In genomic region chr11:109487991-109488684, GRCm38 (mm10) we compare ENCODE assay signal across 19 mouse cellular contexts. TPM values are rescaled to one million over a fixed set of nuclear protein-coding genes. Genes with fewer than 3 reads are reported as not detected.
DNase-seq lines count a peak whose midpoint lies in the region; ATAC-seq and TF ChIP-seq lines count a peak whose summit lies in the region.
"Had no signal": no experiment of that assay in that cellular context is flagged by ENCODE, and none has a peak within 500 bp of the region (broad histone marks: within the 10 kb centered on the region; RNA-seq: fewer than 3 reads in every experiment).

No protein-coding gene starts in this region.

- TF ChIP-seq POLR2A in bone marrow, adult 2 months (IDR thresholded peaks at IDR 0.05; ENCODE audit: borderline replicate concordance, control insufficient read depth, low read depth, low read length) = no peak

- intact Hi-C loops in heart, postnatal 36 days (cut with DNase I) = no loop called here

- no peaks in the 10 kb centered on the region for H3K27me3 ChIP-seq in liver, embryonic 15.5 days
- H3K27me3 ChIP-seq in stomach, embryonic 14.5 days (ENCODE audit: control insufficient read depth, insufficient read depth, low read length) = no peaks in the 10 kb centered on the region
- H3K27me3 ChIP-seq: forebrain, embryonic 15.5 days; heart, embryonic 15.5 days; lung, embryonic 15.5 days had no signal

- no peak overlapping the region for H3K4me2 ChIP-seq in liver, embryonic 15.5 days
- no peak overlapping the region for H3K4me2 ChIP-seq in stomach, embryonic 14.5 days (replicated peaks; ENCODE audit: low read depth, low read length)
- H3K4me2 ChIP-seq: forebrain, embryonic 15.5 days; heart, embryonic 15.5 days; lung, embryonic 15.5 days had no signal

- H3K4me1 ChIP-seq in bone marrow, adult 2 months (ENCODE audit: control insufficient read depth, insufficient read depth, low read length) = peaks cover 6% of the 10 kb centered on the region
- H3K4me1 ChIP-seq in liver, embryonic 15.5 days (replicated peaks) = peaks cover 30% of the 10 kb centered on the region
- H3K4me1 ChIP-seq in stomach, embryonic 14.5 days (ENCODE audit: control insufficient read depth, insufficient read depth, low read length) = no peaks in the 10 kb centered on the region
- H3K4me1 ChIP-seq: forebrain, embryonic 15.5 days; heart, embryonic 15.5 days; lung, embryonic 15.5 days had no signal

- no peaks in the 10 kb centered on the region for H3K9me3 ChIP-seq in liver, embryonic 15.5 days (replicated peaks)
- no peaks in the 10 kb centered on the region for H3K9me3 ChIP-seq in stomach, embryonic 14.5 days (ENCODE audit: control insufficient read depth, low read depth, low read length)
- H3K9me3 ChIP-seq: forebrain, embryonic 15.5 days; heart, embryonic 15.5 days; hindbrain, embryonic 10.5 days; lung, embryonic 15.5 days had no signal

- H3K4me3 ChIP-seq in bone marrow, adult 2 months (replicated peaks; ENCODE audit: control insufficient read depth, low read depth, low read length) = no peak overlapping the region
- H3K4me3 ChIP-seq in liver, embryonic 15.5 days (replicated peaks) = no peak overlapping the region
- no peak overlapping the region for H3K4me3 ChIP-seq in stomach, embryonic 14.5 days (ENCODE audit: low read depth, low read length)
- H3K4me3 ChIP-seq: forebrain, embryonic 15.5 days; heart, embryonic 15.5 days; hindbrain, embryonic 10.5 days; layer of hippocampus, adult 2 months; left cerebral cortex, adult 2 months; lung, embryonic 15.5 days had no signal

- DNase-seq in 416B (ENCODE audit: low read depth) = peak; percentile 97
- DNase-seq in heart, postnatal 36 days = no peak
- DNase-seq in cerebellum, adult 11 months = no peak
- no peak for DNase-seq in cerebellum, postnatal 14 days
- DNase-seq: cerebellum, postnatal 10 days; heart, adult 11 months; kidney, postnatal 10 days; spleen, adult 18-20 months; thymus, postnatal 25 days had no signal

- no peak overlapping the region for H3K9ac ChIP-seq in liver, embryonic 15.5 days
- no peak overlapping the region for H3K9ac ChIP-seq in stomach, embryonic 14.5 days (replicated peaks; ENCODE audit: low read depth, low read length)
- H3K9ac ChIP-seq: forebrain, embryonic 15.5 days; heart, embryonic 15.5 days; lung, embryonic 15.5 days had no signal

- no peaks in the 10 kb centered on the region for H3K36me3 ChIP-seq in liver, embryonic 15.5 days (replicated peaks)
- no peaks in the 10 kb centered on the region for H3K36me3 ChIP-seq in stomach, embryonic 14.5 days (ENCODE audit: control insufficient read depth, insufficient read depth, low read length)
- H3K36me3 ChIP-seq: forebrain, embryonic 15.5 days; heart, embryonic 15.5 days; hindbrain, embryonic 10.5 days; lung, embryonic 15.5 days had no signal

- 0 out of 2 replicates have a peak overlapping the region, but pooled peaks have one; percentile 16 for H3K27ac ChIP-seq in bone marrow, adult 2 months (ENCODE audit: control insufficient read depth, insufficient read depth, low read depth, low read length, poor library complexity)
- H3K27ac ChIP-seq in liver, embryonic 15.5 days (replicated peaks) = peak overlapping the region; percentile 38; the same call in 1 of the 2 replicates
- no peak overlapping the region for H3K27ac ChIP-seq in stomach, embryonic 14.5 days (ENCODE audit: low read length)
- H3K27ac ChIP-seq: forebrain, embryonic 15.5 days; heart, embryonic 15.5 days; hindbrain, embryonic 10.5 days; layer of hippocampus, adult 2 months; left cerebral cortex, adult 2 months; lung, embryonic 15.5 days had no signal

- 50% methylated on average over 10 of the region's 10 CpGs for WGBS in bone marrow, adult 2 months
- WGBS in liver, embryonic 15.5 days (ENCODE audit: insufficient replicate concordance) = 57% methylated on average over 10 of the region's 10 CpGs
- WGBS in stomach, embryonic 14.5 days = 76% methylated on average over 10 of the region's 10 CpGs

- TF ChIP-seq CTCF in bone marrow, adult 2 months (IDR thresholded peaks at IDR 0.05; ENCODE audit: control insufficient read depth, insufficient read depth, low read length) = no peak

- ATAC-seq in liver, embryonic 15.5 days (ENCODE audit: insufficient read depth) = no peak; the same call in 1 of the 2 replicates
- ATAC-seq in stomach, embryonic 14.5 days (ENCODE audit: insufficient number of reproducible peaks, insufficient read depth, low FRiP score, low read depth) = peak; percentile 6; the same call in 1 of the 2 replicates
- ATAC-seq: forebrain, embryonic 15.5 days; midbrain, embryonic 16.5 days had no signal

RNA-seq across cellular contexts. Expression of gene Slc16a6, which starts 14.7 kb away (rescaled TPM):
- 31.3 and 50.4 TPM in 2 replicates for polyA plus RNA-seq in bone marrow, adult 2 months (2011; ENCODE audit: insufficient read depth, insufficient read length, low replicate concordance, missing spikeins)
- polyA plus RNA-seq in liver, embryonic 15.5 days (2015; fragmentation: Nextera tagmentation; extraction: Ambion mirVana) = 38.9 and 39.1 TPM in 2 replicates
- 4.4 and 6.7 TPM in 2 replicates for polyA plus RNA-seq in stomach, embryonic 14.5 days (2014; fragmentation: Nextera tagmentation; extraction: Ambion mirVana)
- 1 to 10 TPM; 5.5 to 7.4 TPM for total RNA-seq in heart, postnatal 36 days (2021)

RNA-seq across cellular contexts. Expression of gene Arsg, which starts 15.0 kb away (rescaled TPM):
- 1.5 and 3.7 TPM in 2 replicates for polyA plus RNA-seq in bone marrow, adult 2 months (2011; ENCODE audit: insufficient read depth, insufficient read length, low replicate concordance, missing spikeins)
- polyA plus RNA-seq in liver, embryonic 15.5 days (2015; fragmentation: Nextera tagmentation; extraction: Ambion mirVana) = 3.4 and 3.7 TPM in 2 replicates
- polyA plus RNA-seq in stomach, embryonic 14.5 days (2014; fragmentation: Nextera tagmentation; extraction: Ambion mirVana) = 3.5 TPM in 2 replicates
- 1 to 10 TPM; 1.4 to 1.9 TPM for total RNA-seq in heart, postnatal 36 days (2021)
